Mouse (Mus musculus): ENCODE data around the gene Myo9a. TPM values are rescaled to one million over a fixed set of nuclear protein-coding genes. Genes with fewer than 3 reads are reported as not detected.

Gene Myo9a
- total and polyA plus RNA-seq, 3 experiments: 1.6 to 2.6 (median 2.0) TPM

DNA sequence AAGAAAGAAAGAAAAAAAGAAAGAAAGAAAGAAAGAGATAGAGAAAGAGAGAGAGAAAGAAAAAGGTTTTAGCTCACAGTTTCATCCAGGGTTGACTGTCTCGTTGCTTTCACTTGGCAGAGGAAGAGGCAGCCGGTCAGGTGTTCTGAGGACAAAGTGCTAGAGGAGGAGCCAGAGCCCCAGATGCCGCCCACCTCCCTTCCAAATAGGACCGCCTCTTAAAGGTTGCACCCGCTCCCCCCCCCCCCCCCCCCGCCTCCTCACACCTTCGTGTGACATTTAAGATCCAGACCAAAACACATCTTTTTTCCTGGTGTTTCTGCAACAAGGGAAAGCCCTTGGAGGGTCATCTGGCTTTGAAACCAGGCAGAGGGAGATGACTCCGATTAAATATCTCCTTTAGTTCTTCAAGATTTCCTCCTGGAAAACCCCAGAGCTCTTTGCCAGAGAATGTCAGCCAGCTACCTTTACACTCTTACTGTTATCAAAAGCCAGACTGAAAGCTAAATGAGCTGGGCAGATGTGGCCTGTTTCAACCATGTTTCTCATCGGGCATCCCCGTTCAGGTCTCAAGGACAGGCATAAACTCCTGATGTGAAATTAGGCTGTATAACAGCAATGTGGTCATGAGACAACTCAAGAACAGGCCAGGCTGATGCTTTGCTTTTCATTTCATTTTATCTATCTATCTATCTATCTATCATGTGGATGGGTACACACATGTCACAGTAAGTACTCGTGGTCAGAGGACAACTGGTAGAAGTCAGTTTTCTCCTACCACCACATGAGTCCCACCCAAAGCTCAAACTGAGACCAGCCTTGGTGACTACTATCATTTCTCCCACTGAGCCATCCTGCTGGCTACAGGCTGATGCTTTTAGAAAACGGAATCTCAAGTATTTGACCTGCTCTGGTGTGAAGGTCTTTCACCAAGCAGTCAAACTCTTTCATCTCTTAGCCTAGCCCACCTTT lies 190.5 kb downstream of the Myo9a start:
- H3K9ac ChIP-seq (ENCODE audit: insufficient read depth, low read depth): no peak overlapping the region; the same call in 1 of the 2 replicates
- peaks cover 7 to 31% of the 10 kb centered on the region in 2 experiments for H3K4me1 ChIP-seq (ENCODE audit: control insufficient read depth in 1 of 2, insufficient read depth in 2 of 2)
- no peaks in the 10 kb centered on the region for H3K27me3 ChIP-seq (replicated peaks)
- peak overlapping the region; percentile 73 for H3K4me2 ChIP-seq (ENCODE audit: insufficient read depth, low read depth, poor library complexity, severe bottlenecking)
- dilution Hi-C loops (cut with MboI; ENCODE audit: extremely low pct_ligation_motif_present, extremely low pct_unique_long_range_greater_than_20kb, low sequenced_read_pairs): no loop called here
- no peaks in the 10 kb centered on the region for H3K9me3 ChIP-seq (replicated peaks; ENCODE audit: low read length)
- in situ Hi-C loops (cut with MboI; ENCODE audit: low pct_ligation_motif_present, low pct_unique_long_range_greater_than_20kb, low sequenced_read_pairs): no loop called here
- no peak overlapping the region for H3K27ac ChIP-seq (ENCODE audit: insufficient read depth, low read depth)
- H3K4me3 ChIP-seq (replicated peaks in 1 of 3; ENCODE audit: low read depth in 2 of 3, low read length in 2 of 3, poor library complexity in 1 of 3): peak overlapping the region in 2 of 3 experiments; percentile 21 to 29
- no peaks in the 10 kb centered on the region for H3K79me2 ChIP-seq (replicated peaks; ENCODE audit: control insufficient read depth, extremely low read depth, insufficient read depth, poor library complexity, severe bottlenecking)
- no peaks in the 10 kb centered on the region for H3K36me3 ChIP-seq (replicated peaks in 1 of 2; ENCODE audit: control insufficient read depth in 1 of 2, insufficient read depth in 1 of 2, low read length in 1 of 2)
- DNase-seq (ENCODE audit: extremely low read depth): peak; percentile 27
- TF ChIP-seq ZNF384 (IDR thresholded peaks at IDR 0.05; ENCODE audit: low read depth, low read length): no peak
- no peak for TF ChIP-seq ZC3H11A (IDR thresholded peaks at IDR 0.05; ENCODE audit: low read depth, low read length)
- no peak for TF ChIP-seq CHD2 (IDR thresholded peaks at IDR 0.05; ENCODE audit: low read length)
- TF ChIP-seq PAX5 (IDR thresholded peaks at IDR 0.05; ENCODE audit: low read length): no peak
- TF ChIP-seq IRF4 (IDR thresholded peaks at IDR 0.05; ENCODE audit: low read depth, low read length): no peak
- 0 out of 2 replicates have a peak, but pooled peaks have one; percentile 19 for TF ChIP-seq EP300 (IDR thresholded peaks at IDR 0.05; ENCODE audit: low read length)
- 0 out of 2 replicates have a peak, but pooled peaks have one; percentile 13 for TF ChIP-seq TCF12 (IDR thresholded peaks at IDR 0.05; ENCODE audit: low read depth, low read length)
- TF ChIP-seq CHD1 (IDR thresholded peaks at IDR 0.05; ENCODE audit: low read depth, low read length): 0 out of 2 replicates have a peak, but pooled peaks have one; percentile 63
- no peak for TF ChIP-seq ELF1 (IDR thresholded peaks at IDR 0.05; ENCODE audit: low read depth, low read length)
- TF ChIP-seq MAX (IDR thresholded peaks at IDR 0.05; ENCODE audit: low read length): peak; percentile 40; the same call in 1 of the 2 replicates
- 0 out of 2 replicates have a peak, but pooled peaks have one; percentile 42 for TF ChIP-seq MXI1 (IDR thresholded peaks at IDR 0.05; ENCODE audit: low read depth, low read length)
- 0 out of 2 replicates have a peak, but pooled peaks have one; percentile 36 for TF ChIP-seq SIN3A (IDR thresholded peaks at IDR 0.05; ENCODE audit: low read length)

GRCm38 (mm10) chr9:59941885-59942350 lies 191.2 kb downstream of the Myo9a start:
- Histone ChIP-seq H3K4me2 (ENCODE audit: insufficient read depth, low read depth, poor library complexity, severe bottlenecking) (peak overlapping the region; percentile 73), H3K4me1 (ENCODE audit: control insufficient read depth in 1 of 2, insufficient read depth in 2 of 2) (peaks cover 7 to 31% of the 10 kb centered on the region in 2 experiments), H3K9me3 (replicated peaks; ENCODE audit: low read length) (no peaks in the 10 kb centered on the region), H3K4me3 (replicated peaks in 1 of 3; ENCODE audit: low read depth in 2 of 3, low read length in 2 of 3, poor library complexity in 1 of 3) (no peak overlapping the region), H3K27me3 (replicated peaks) (no peaks in the 10 kb centered on the region), H3K36me3 (replicated peaks in 1 of 2; ENCODE audit: control insufficient read depth in 1 of 2, insufficient read depth in 1 of 2, low read length in 1 of 2) (no peaks in the 10 kb centered on the region), H3K9ac (ENCODE audit: insufficient read depth, low read depth) (no peak overlapping the region; the same call in 1 of the 2 replicates), H3K27ac (ENCODE audit: insufficient read depth, low read depth) (no peak overlapping the region), H3K79me2 (replicated peaks; ENCODE audit: control insufficient read depth, extremely low read depth, insufficient read depth, poor library complexity, severe bottlenecking) (no peaks in the 10 kb centered on the region)
- in situ Hi-C loops (cut with MboI; ENCODE audit: low pct_ligation_motif_present, low pct_unique_long_range_greater_than_20kb, low sequenced_read_pairs): no loop called here
- TF ChIP-seq TBP (conservative IDR thresholded peaks at IDR 0.05; ENCODE audit: low read depth, low read length): 0 out of 2 replicates have a peak, but pooled peaks have one; percentile 8
- TF ChIP-seq POLR2AphosphoS2 (IDR thresholded peaks at IDR 0.05; ENCODE audit: low read depth, low read length): no peak
- TF ChIP-seq EP300 (IDR thresholded peaks at IDR 0.05; ENCODE audit: low read length): 0 out of 2 replicates have a peak, but pooled peaks have one; percentile 1
- dilution Hi-C loops (cut with MboI; ENCODE audit: extremely low pct_ligation_motif_present, extremely low pct_unique_long_range_greater_than_20kb, low sequenced_read_pairs): no loop called here
- peak; percentile 42 for DNase-seq (ENCODE audit: extremely low read depth)
